Mouse (Mus musculus): ENCODE measurements around the gene Cftr. TPM values are rescaled to one million over a fixed set of nuclear protein-coding genes. Genes with fewer than 3 reads are reported as not detected.

Cftr gene
- polyA plus RNA-seq, 1 experiment from 2014 or later = 1.2 TPM

- ATAC-seq (ENCODE audit: insufficient number of reproducible peaks, insufficient read depth, low FRiP score, low TSS enrichment, low read depth) = no peak
- H3K27me3 ChIP-seq = no peaks in the 10 kb centered on the region
- H3K27ac ChIP-seq = no peak overlapping the region
- WGBS = 18% methylated on average over 3 of the region's 3 CpGs
- no peak overlapping the region for H3K4me2 ChIP-seq
- no peak overlapping the region for H3K9ac ChIP-seq
- no peaks in the 10 kb centered on the region for H3K36me3 ChIP-seq
- H3K4me3 ChIP-seq = no peak overlapping the region
- no peaks in the 10 kb centered on the region for H3K4me1 ChIP-seq
- no peaks in the 10 kb centered on the region for H3K9me3 ChIP-seq
Observed at GRCm38 (mm10) chr6:18225157-18225556, 54.7 kb downstream of the Cftr start.

- H3K4me3 ChIP-seq = no peak overlapping the region
- WGBS = 35% methylated on average over 1 of the region's 1 CpGs
- no peaks in the 10 kb centered on the region for H3K36me3 ChIP-seq
- H3K4me2 ChIP-seq = no peak overlapping the region
- no peaks in the 10 kb centered on the region for H3K9me3 ChIP-seq
- H3K9ac ChIP-seq = no peak overlapping the region
- ATAC-seq (ENCODE audit: insufficient number of reproducible peaks, insufficient read depth, low FRiP score, low TSS enrichment, low read depth) = no peak
- H3K27me3 ChIP-seq = no peaks in the 10 kb centered on the region
- H3K27ac ChIP-seq = no peak overlapping the region
- no peaks in the 10 kb centered on the region for H3K4me1 ChIP-seq
Observed at GRCm38 (mm10) chr6:18246495-18246894, 76.0 kb downstream of the Cftr start.

GRCm38 (mm10) chr6:18247891-18248463 is 77.5 kb downstream of the Cftr start:
- no peaks in the 10 kb centered on the region for H3K4me1 ChIP-seq
- no peaks in the 10 kb centered on the region for H3K36me3 ChIP-seq
- H3K27me3 ChIP-seq = no peaks in the 10 kb centered on the region
- WGBS = 64% methylated on average over 2 of the region's 2 CpGs
- H3K9ac ChIP-seq = no peak overlapping the region
- H3K27ac ChIP-seq = no peak overlapping the region
- H3K4me2 ChIP-seq = no peak overlapping the region
- no peak for ATAC-seq (ENCODE audit: insufficient number of reproducible peaks, insufficient read depth, low FRiP score, low TSS enrichment, low read depth)
- H3K4me3 ChIP-seq = no peak overlapping the region
- no peaks in the 10 kb centered on the region for H3K9me3 ChIP-seq

GRCm38 (mm10) chr6:18248464-18248863 is 78.0 kb downstream of the Cftr start:
- Histone ChIP-seq H3K9ac (no peak overlapping the region), H3K27ac (no peak overlapping the region), H3K36me3 (no peaks in the 10 kb centered on the region), H3K27me3 (no peaks in the 10 kb centered on the region), H3K4me1 (no peaks in the 10 kb centered on the region), H3K4me2 (no peak overlapping the region), H3K4me3 (no peak overlapping the region), H3K9me3 (no peaks in the 10 kb centered on the region)
- no peak for ATAC-seq (ENCODE audit: insufficient number of reproducible peaks, insufficient read depth, low FRiP score, low TSS enrichment, low read depth)
- 58% methylated on average over 4 of the region's 4 CpGs for WGBS

GRCm38 (mm10) chr6:18254586-18254985 is 84.1 kb downstream of the Cftr start:
- ATAC-seq (ENCODE audit: insufficient number of reproducible peaks, insufficient read depth, low FRiP score, low TSS enrichment, low read depth) = no peak
- Histone ChIP-seq H3K4me3 (no peak overlapping the region), H3K27me3 (no peaks in the 10 kb centered on the region), H3K27ac (no peak overlapping the region), H3K36me3 (no peaks in the 10 kb centered on the region), H3K4me2 (no peak overlapping the region), H3K9ac (no peak overlapping the region), H3K4me1 (no peaks in the 10 kb centered on the region), H3K9me3 (no peaks in the 10 kb centered on the region)
- WGBS = 66% methylated on average over 5 of the region's 5 CpGs

- Histone ChIP-seq H3K36me3 (no peaks in the 10 kb centered on the region), H3K9ac (no peak overlapping the region), H3K9me3 (no peaks in the 10 kb centered on the region), H3K27me3 (no peaks in the 10 kb centered on the region), H3K27ac (no peak overlapping the region), H3K4me3 (no peak overlapping the region), H3K4me2 (no peak overlapping the region), H3K4me1 (no peaks in the 10 kb centered on the region)
- no peak for ATAC-seq (ENCODE audit: insufficient number of reproducible peaks, insufficient read depth, low FRiP score, low TSS enrichment, low read depth)
- WGBS = 26% methylated on average over 1 of the region's 1 CpGs
Observed at GRCm38 (mm10) chr6:18270983-18271382, 100.5 kb downstream of the Cftr start.

- no peak overlapping the region for H3K4me2 ChIP-seq
- H3K27ac ChIP-seq = no peak overlapping the region
- no peaks in the 10 kb centered on the region for H3K27me3 ChIP-seq
- 0 out of 2 replicates have a peak, but pooled peaks cover 10% of the 10 kb centered on the region for H3K4me1 ChIP-seq
- no peak overlapping the region for H3K4me3 ChIP-seq
- H3K36me3 ChIP-seq = no peaks in the 10 kb centered on the region
- WGBS = 77% methylated on average over 2 of the region's 2 CpGs
- no peak for ATAC-seq (ENCODE audit: insufficient number of reproducible peaks, insufficient read depth, low FRiP score, low TSS enrichment, low read depth)
- H3K9me3 ChIP-seq = no peaks in the 10 kb centered on the region
- no peak overlapping the region for H3K9ac ChIP-seq
Observed at GRCm38 (mm10) chr6:18300781-18301180, 130.3 kb downstream of the Cftr start.

GRCm38 (mm10) chr6:18302105-18302504 is 131.6 kb downstream of the Cftr start:
- no peak for ATAC-seq (ENCODE audit: insufficient number of reproducible peaks, insufficient read depth, low FRiP score, low TSS enrichment, low read depth)
- no peak overlapping the region for H3K27ac ChIP-seq
- no peak overlapping the region for H3K9ac ChIP-seq
- H3K27me3 ChIP-seq = no peaks in the 10 kb centered on the region
- no peak overlapping the region for H3K4me2 ChIP-seq
- 0 out of 2 replicates have a peak, but pooled peaks cover 10% of the 10 kb centered on the region for H3K4me1 ChIP-seq
- 74% methylated on average over 5 of the region's 5 CpGs for WGBS
- H3K4me3 ChIP-seq = no peak overlapping the region
- no peaks in the 10 kb centered on the region for H3K9me3 ChIP-seq
- H3K36me3 ChIP-seq = no peaks in the 10 kb centered on the region

GRCm38 (mm10) chr6:18303228-18303627 is 132.7 kb downstream of the Cftr start:
- H3K4me1 ChIP-seq = 0 out of 2 replicates have a peak, but pooled peaks cover 10% of the 10 kb centered on the region
- H3K36me3 ChIP-seq = no peaks in the 10 kb centered on the region
- no peak overlapping the region for H3K4me3 ChIP-seq
- WGBS = 33% methylated on average over 3 of the region's 3 CpGs
- no peaks in the 10 kb centered on the region for H3K9me3 ChIP-seq
- H3K9ac ChIP-seq = no peak overlapping the region
- H3K4me2 ChIP-seq = no peak overlapping the region
- H3K27ac ChIP-seq = no peak overlapping the region
- ATAC-seq (ENCODE audit: insufficient number of reproducible peaks, insufficient read depth, low FRiP score, low TSS enrichment, low read depth) = no peak
- no peaks in the 10 kb centered on the region for H3K27me3 ChIP-seq

- 0 out of 2 replicates have a peak, but pooled peaks cover 10% of the 10 kb centered on the region for H3K4me1 ChIP-seq
- H3K4me3 ChIP-seq = no peak overlapping the region
- H3K9ac ChIP-seq = no peak overlapping the region
- no peaks in the 10 kb centered on the region for H3K9me3 ChIP-seq
- no peaks in the 10 kb centered on the region for H3K27me3 ChIP-seq
- H3K36me3 ChIP-seq = no peaks in the 10 kb centered on the region
- 70% methylated on average over 4 of the region's 4 CpGs for WGBS
- no peak overlapping the region for H3K27ac ChIP-seq
- no peak overlapping the region for H3K4me2 ChIP-seq
- ATAC-seq (ENCODE audit: insufficient number of reproducible peaks, insufficient read depth, low FRiP score, low TSS enrichment, low read depth) = no peak
Observed at GRCm38 (mm10) chr6:18305130-18305529, 134.6 kb downstream of the Cftr start.

GRCm38 (mm10) chr6:18310983-18311382 is 140.5 kb downstream of the Cftr start:
- Histone ChIP-seq H3K9ac (no peak overlapping the region), H3K27me3 (no peaks in the 10 kb centered on the region), H3K4me1 (no peaks in the 10 kb centered on the region), H3K4me2 (no peak overlapping the region), H3K36me3 (no peaks in the 10 kb centered on the region), H3K27ac (no peak overlapping the region), H3K4me3 (no peak overlapping the region), H3K9me3 (no peaks in the 10 kb centered on the region)
- no peak for ATAC-seq (ENCODE audit: insufficient number of reproducible peaks, insufficient read depth, low FRiP score, low TSS enrichment, low read depth)
- 27% methylated on average over 2 of the region's 2 CpGs for WGBS

- no peak overlapping the region for H3K4me2 ChIP-seq
- H3K27ac ChIP-seq = no peak overlapping the region
- no peaks in the 10 kb centered on the region for H3K9me3 ChIP-seq
- ATAC-seq (ENCODE audit: insufficient number of reproducible peaks, insufficient read depth, low FRiP score, low TSS enrichment, low read depth) = no peak
- WGBS = 87% methylated on average over 3 of the region's 3 CpGs
- H3K4me3 ChIP-seq = no peak overlapping the region
- H3K27me3 ChIP-seq = no peaks in the 10 kb centered on the region
- H3K36me3 ChIP-seq = no peaks in the 10 kb centered on the region
- no peaks in the 10 kb centered on the region for H3K4me1 ChIP-seq
- H3K9ac ChIP-seq = no peak overlapping the region
Observed at GRCm38 (mm10) chr6:18314365-18314943, 144.0 kb downstream of the Cftr start.

Data from embryonic facial prominence, embryonic 13.5 days (tissue).